Mouse (Mus musculus) kidney, postnatal 4 days (tissue): ENCODE measurements around the gene Susd6.
"Not testable (repeated sequence)": the region's sequence is repeated elsewhere in the genome, so short reads cannot be mapped to it uniquely, and the experiment has no call there.

Experiments used
- DNase-seq, 2 experiments: peaks; one replicate each; pipeline ENCODE4 v3.0.0; 2021; ENCODE audit warnings: mixed read lengths in 2 of 2

Susd6 gene

DNA sequence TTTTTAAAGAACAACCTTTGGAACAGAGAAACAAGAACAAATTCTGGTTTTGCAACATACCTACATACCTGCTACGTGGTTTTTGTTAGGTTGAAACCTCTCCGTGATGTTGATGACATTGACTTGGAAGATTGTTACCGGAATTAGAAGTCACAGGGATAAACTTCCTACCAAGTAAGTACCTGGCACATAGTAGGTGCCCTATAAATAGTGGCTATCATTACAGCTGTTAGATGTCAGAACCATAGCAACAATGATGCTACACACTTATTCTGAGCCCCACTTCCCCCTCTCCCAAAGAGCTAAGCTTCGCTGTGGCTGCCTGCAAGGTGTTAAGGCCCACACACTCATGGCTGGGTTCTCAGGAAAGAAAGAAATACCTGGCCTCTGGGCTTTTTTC is 4.7 kb upstream of the Susd6 start:
- no peak for DNase-seq

- DNase-seq: no peak
Measured at GRCm38 (mm10) chr12:80786591-80786990, 3.7 kb upstream of the Susd6 start.

DNA sequence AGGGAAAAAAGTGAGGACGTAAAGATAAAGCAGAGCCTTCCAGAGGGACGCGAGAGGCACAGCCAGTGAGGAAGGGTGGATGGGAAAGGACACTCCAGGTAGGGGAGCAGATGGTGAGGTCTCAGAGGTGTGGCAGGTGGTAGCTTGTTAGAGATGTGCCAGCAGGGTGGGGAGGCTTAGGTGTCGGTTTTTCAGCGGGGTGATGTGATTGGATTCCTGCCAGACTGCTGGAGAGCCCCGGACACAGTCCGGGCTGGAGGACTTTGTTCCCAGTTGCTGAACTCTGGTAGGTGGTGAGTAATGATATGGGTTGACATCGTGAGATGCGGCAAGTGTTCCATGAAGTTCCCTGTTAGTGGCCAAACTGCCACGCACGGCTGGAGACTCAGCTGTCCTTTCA is 2.7 kb upstream of the Susd6 start:
- DNase-seq: peak; percentile 39 to 60

DNA sequence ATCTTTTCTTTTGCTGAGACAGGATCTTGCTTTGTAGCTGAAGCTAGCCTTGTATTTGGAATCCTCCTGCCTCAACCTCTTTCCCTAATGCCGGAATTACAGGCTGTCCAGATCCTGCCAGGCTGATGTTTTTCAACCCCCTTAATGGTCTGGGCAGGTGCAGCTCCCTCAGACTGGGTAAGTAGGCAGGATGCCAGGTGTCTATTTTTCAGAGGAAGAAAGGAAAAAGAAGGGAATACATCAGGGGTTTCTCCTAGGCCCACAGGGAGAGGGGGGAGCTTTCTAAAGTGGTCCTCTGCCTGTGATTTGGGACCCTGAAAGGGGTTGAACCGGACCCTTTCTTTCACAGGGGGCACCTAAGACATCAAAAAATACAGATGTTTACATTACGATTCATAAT is 2.1 kb upstream of the Susd6 start:
- DNase-seq: no peak

DNA sequence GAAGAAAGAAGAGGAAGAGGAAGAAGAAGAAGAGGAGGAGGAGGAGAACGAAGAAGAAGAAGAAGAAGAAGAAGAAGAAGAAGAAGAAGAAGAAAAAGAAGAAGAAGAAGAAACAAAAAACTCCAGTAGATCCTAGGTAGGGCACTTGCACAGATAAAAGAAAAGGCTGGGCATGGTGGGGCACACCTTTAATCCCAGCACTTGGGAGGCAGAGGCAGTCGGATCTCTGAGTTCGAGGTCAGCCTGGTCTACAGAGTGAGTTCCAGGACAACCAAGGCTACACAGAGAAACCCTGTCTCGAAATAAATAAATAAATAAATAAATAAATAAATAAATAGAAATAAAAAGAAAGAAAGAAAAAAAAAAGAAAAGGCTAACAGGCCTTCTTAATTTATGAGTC is 1.0 kb upstream of the Susd6 start:
- DNase-seq: not testable (repeated sequence)

DNA sequence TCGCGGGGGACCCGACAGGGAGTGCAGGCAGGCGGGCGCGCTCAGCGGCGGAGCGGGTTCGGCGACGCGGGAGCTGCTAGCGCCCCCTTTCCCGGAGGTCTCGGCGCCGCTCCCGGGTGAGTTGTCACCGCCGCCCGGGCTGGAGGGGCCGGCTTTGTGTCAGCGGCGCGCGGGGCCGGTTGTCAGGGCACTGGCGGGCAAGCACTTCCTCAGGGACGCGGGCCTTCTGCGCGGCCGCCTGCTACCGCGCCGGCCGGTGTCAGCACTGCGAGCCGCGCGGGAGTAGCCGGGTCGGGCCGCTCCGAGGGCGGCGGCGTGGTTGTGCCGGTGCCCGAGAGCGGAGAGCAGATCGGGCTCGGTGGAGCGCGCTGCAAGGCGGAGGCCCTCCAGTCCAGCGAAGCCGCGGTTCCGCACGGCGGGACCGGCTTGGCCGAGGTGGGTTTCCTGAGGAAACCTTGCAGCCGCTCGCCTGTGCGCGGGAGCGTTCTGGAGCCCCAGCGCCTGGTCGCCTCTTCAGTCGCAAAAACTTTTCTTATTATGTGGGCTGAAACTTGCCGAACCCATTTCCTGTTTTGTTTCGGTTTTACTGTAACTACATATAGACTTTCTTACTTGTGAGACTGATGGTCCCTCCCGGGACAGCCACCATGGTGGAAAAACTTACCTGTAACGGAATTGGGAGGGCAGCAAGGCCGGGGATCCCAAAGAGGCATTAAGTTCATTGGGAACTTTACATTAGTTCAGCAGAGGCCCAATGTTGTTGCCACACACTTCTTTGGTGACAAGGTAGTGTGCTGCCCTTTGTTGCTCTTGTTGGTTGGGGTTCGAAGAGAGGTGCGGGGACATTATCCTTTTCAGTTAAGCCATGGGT is 625 bp downstream of the Susd6 start:
- no peak for DNase-seq

- DNase-seq: peak; percentile 39 to 51
Measured at GRCm38 (mm10) chr12:80791571-80792444, 1.5 kb downstream of the Susd6 start.

DNA sequence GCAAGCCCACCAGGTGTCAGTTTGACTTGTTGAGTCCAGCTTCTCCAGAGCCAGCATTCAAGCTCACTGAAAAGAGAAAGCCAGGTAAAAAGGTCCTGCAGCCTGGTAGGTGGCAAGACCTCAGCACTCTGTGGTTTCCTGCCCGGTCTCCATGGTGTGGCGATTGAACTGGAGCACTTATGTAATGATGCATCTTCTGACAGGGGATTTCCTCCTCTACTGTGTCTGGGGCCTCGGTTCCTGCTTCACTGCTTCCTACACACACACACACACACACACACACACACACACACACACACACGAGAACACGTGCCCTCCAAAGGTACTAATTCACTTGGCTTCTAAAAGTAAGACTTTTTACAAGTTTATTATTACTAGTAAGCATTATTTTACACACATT is 2.6 kb downstream of the Susd6 start:
- DNase-seq: peak; percentile 36 to 48

- DNase-seq: no peak
Measured at GRCm38 (mm10) chr12:80793535-80793934, 3.2 kb downstream of the Susd6 start.

GRCm38 (mm10) chr12:80794522-80794921 is 4.2 kb downstream of the Susd6 start:
- DNase-seq: no peak

DNA sequence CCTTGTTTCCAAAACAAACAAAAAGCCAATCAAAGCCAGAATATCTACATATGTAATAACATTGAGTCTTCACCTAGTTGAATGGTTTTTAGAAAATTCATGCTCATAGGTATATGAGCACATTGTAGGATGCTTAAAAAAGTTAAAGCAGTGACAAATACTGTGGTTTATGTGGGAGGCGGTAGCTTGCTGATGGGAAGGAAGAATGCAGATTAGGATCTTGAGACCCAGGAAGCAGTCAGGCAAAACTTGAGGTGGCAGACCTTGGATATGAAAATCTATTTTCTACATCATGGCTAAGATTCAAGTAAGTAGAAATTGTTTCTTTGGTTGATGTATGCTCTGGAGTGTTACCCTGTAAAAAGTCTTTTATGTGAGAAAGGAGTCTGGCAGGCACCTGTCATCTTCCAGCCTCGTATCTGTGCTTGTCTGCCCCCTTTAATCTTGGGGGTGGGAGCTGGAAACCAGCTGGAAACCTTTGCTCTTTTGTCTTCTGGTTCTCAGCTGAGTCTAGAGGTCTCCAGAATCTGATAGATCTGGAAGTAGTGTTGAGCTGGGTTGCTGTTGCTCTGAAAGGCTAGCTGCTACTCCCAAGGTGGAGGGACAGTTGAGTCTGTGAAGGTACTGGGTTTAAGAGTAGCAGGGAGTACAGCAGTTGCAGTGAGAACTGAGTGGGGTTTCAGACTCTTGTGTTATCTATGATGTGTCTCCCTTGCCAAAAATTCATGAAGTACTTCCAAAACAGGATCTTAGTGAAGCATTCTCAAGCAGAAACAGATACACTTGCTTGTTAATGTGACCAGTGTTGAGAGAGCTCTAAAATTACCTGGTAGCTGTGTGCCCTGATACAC is 4.8 kb downstream of the Susd6 start:
- DNase-seq: no peak

DNA sequence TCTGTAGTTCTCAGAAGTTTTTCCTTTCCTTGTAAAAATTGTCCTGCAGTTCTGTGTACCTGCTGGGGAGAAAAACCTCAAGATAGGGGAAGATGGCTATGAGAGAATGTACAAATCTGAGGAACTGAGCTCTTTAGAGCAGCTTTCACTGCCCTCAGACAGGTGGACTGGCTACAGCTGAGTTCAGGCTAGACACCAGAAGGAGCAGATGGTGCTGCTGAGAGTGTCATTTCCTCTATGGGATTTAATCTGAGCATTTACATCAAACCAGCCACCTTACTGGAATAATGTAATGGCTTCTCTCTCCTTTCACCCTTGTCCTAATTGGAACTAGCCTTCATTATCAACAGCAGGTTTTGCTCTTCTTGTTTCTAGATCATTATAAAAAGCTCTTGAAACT is 8.0 kb downstream of the Susd6 start:
- DNase-seq: no peak

DNA sequence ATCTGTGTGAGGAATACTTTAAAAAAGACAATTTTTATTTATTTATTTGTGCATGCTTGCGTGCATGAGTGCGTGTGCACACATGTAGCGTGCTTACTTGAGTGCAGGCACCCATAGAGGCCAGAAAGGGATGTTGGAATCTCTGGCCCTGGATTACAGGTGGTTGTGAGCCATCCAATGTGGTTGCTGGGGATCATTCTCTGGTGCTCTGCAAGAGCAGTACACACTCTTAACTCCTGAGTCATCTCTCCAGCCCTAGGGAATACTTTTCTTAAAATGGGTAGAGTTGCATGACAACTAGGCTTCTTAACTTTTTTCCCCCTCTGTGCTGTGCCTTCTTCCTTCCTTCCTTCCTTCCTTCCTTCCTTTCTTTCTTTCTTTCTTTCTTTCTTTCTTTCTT is 9.8 kb downstream of the Susd6 start:
- DNase-seq: no peak

DNA sequence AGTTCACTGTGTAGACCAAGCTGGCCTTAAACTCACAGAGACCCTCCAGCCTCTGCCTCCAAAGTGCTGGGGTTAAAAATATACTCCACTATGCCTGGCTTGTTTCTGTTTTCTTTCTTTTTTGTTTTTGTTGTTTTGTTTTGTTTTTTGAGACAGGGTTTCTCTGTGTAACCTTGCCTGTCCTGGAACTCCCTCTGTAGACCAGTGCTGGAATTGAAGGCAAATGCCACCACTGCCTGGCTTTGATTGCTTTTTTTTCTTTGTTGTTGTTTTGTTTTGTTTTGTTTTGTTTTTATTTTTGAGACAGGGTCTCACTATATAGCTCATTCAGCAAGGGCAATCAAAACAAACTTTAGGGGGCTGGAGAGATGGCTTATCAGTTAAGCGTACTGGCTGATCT is 11.1 kb downstream of the Susd6 start:
- no peak for DNase-seq

- peak; percentile 60 to 70 for DNase-seq
Measured at GRCm38 (mm10) chr12:80803924-80804323, 13.6 kb downstream of the Susd6 start.

- DNase-seq: no peak
Measured at GRCm38 (mm10) chr12:80804861-80805428, 14.6 kb downstream of the Susd6 start.

DNA sequence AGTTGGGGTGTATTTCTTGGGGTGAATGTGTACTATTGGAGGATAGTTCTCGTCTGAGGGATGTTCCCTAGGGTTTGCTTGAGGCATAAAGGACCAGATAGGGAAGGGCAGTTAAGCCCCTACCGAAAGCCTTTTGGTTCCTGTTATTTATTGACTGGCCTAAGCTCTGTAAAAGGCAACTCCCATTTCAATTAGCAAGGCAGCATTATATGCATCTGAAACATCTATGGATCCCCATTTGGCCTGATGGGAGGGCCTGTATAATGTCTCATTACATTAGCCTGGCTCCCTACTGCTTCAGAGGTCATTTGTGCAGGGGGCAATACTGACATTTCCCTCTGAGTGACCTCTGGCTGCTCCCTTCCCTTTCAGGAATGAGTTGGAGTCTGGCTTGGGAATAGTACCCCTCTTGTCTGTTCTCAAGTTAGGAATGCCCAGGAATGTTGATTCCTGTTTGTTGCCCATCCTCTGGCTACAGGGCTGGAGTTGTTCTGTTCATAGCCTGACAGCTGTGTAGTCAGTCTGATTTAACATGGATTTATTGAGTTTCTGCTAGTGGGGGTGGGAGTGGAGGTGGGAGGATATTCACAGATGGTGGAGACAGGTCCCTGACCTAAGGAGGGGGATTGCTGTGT is 17.3 kb downstream of the Susd6 start:
- DNase-seq: no peak

GRCm38 (mm10) chr12:80810005-80810404 is 19.7 kb downstream of the Susd6 start:
- no peak for DNase-seq

- DNase-seq: no peak
Measured at GRCm38 (mm10) chr12:80811646-80812509, 21.6 kb downstream of the Susd6 start.

DNA sequence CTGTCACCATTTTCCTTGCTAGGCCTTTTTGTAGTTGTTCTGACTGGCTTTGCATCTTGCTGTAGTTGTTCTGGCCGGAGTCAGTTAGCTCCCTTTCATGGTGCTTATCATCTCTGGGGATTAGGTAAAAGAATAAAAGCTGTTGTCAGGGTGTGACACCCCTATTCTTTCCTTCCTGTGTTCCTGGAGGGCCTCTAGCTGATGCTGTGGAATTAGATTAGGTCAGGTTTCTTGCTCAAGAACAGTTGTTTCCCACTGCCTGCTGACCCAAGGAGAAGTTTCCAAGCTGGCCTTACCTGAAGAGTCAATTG is 22.2 kb downstream of the Susd6 start:
- no peak for DNase-seq

DNA sequence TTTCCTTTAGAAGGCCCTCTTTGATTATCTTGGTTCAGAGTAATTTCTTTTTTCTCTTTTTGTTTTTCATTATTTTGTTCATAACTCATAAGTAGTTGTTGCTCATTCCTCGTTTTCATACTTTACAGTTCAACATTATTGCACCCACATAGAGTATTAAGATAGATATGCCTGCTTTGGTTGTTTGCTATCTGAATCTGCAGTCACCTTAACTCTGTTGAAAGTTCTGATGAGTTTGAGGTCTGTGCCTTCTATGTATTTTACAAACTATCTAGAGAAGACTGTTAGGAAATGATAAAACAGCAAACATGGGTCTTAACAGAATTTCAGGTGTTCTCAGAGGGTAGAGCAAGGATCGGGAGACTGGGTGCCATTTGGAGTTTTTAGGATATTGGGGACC is 23.1 kb downstream of the Susd6 start:
- DNase-seq: no peak
